Mouse (Mus musculus) small intestine, adult 2 months (tissue): ENCODE results near the gene Tfrc. TPM values are rescaled to one million over a fixed set of nuclear protein-coding genes. Genes with fewer than 3 reads are reported as not detected.
A peak's percentile ranks its signal among the peaks of the same experiment; 100 is the strongest.

Experiments
- H3K27ac ChIP-seq: fragments of 200-500 bp; 2 replicates; pipeline ENCODE4 v1.5.1; 2012; ENCODE audit warnings: low read depth, low read length, control low read depth, inconsistent platforms; ENCODE audit not compliant: insufficient read depth
- H3K27me3 ChIP-seq: fragments of 200-500 bp; 2 replicates; pipeline ENCODE4 v1.6.1; 2012; ENCODE audit warnings: mild to moderate bottlenecking, moderate library complexity, low read length, inconsistent platforms; ENCODE audit not compliant: control insufficient read depth, insufficient read depth
- H3K36me3 ChIP-seq: fragments of 200-500 bp; 2 replicates; pipeline ENCODE4 v1.6.1; 2012; ENCODE audit warnings: mild to moderate bottlenecking, low read length, control low read depth, inconsistent platforms; ENCODE audit not compliant: control insufficient read depth, insufficient read depth
- H3K4me1 ChIP-seq: fragments of 200-500 bp; 2 replicates; pipeline ENCODE4 v1.6.1; 2012; ENCODE audit warnings: low read length, inconsistent platforms, mixed read lengths; ENCODE audit not compliant: control insufficient read depth, insufficient read depth, insufficient read length
- H3K4me3 ChIP-seq: fragments of 200-500 bp; 2 replicates; pipeline ENCODE4 v1.5.1; 2012; ENCODE audit warnings: low read depth, mild to moderate bottlenecking, control low read depth, inconsistent platforms, low read length, moderate library complexity
- CTCF ChIP-seq: fragments of 200-500 bp; IDR thresholded peaks from 2 replicates; pipeline ENCODE4 v1.5.1; 2012; ENCODE audit warnings: low read depth, mild to moderate bottlenecking, control low read depth, inconsistent platforms, low read length, moderate library complexity, mixed read lengths; ENCODE audit not compliant: insufficient replicate concordance, insufficient read length; ENCODE audit errors: extremely low read depth
- POLR2A ChIP-seq: fragments of 200-500 bp; IDR thresholded peaks from 2 replicates; pipeline ENCODE4 v1.6.1; 2012; ENCODE audit warnings: low read depth, mild to moderate bottlenecking, control low read depth, inconsistent platforms, low read length, moderate library complexity
- whole genome bisulfite sequencing: fragments of 180-500 bp; shearing (Covaris S2); methylation state at CpG from one replicate; pipeline ENCODE4 v1.1.7; 2018; 5-methylcytosine and 5-hydroxymethylcytosine counted together
- polyA plus RNA-seq: library from polyadenylated mRNA; depleted of rRNA; stranded (reverse); fragments of >200 nt; gene quantifications from 2 replicates; pipeline ENCODE4 v1.2.3, GENCODE M21; 2012; rRNA removed

Gene Tfrc
- polyA plus RNA-seq, 1 experiment, result 3.0 TPM

GRCm38 (mm10) chr16:32674121-32674740, 65.5 kb downstream of the Tfrc start:
- no peak for TF ChIP-seq CTCF
- no peak for TF ChIP-seq POLR2A
- Histone ChIP-seq H3K27ac (peak overlapping the region; percentile 91; the same call in 1 of the 2 replicates), H3K27me3 (no peaks in the 10 kb centered on the region), H3K36me3 (peaks cover 17% of the 10 kb centered on the region), H3K4me3 (peak overlapping the region; percentile 39), H3K4me1 (peaks cover 57% of the 10 kb centered on the region)
- WGBS, result 83% methylated on average over 17 of the region's 17 CpGs

GRCm38 (mm10) chr16:32677040-32677700, 68.5 kb downstream of the Tfrc start:
- H3K36me3 ChIP-seq, result peaks cover 34% of the 10 kb centered on the region
- peaks cover 45% of the 10 kb centered on the region for H3K4me1 ChIP-seq
- H3K27me3 ChIP-seq, result no peaks in the 10 kb centered on the region
- 78% methylated on average over 10 of the region's 10 CpGs for WGBS
- H3K4me3 ChIP-seq, result no peak overlapping the region
- TF ChIP-seq CTCF, result no peak
- no peak for TF ChIP-seq POLR2A
- H3K27ac ChIP-seq, result no peak overlapping the region

- WGBS, result 55% methylated on average over 14 of the region's 14 CpGs
- H3K36me3 ChIP-seq, result peaks cover 38% of the 10 kb centered on the region
Measured at GRCm38 (mm10) chr16:32677903-32678302, 69.2 kb downstream of the Tfrc start.

GRCm38 (mm10) chr16:32678812-32679211, 70.1 kb downstream of the Tfrc start:
- peak overlapping the region; percentile 24 for H3K4me3 ChIP-seq
- no peak for TF ChIP-seq POLR2A
- no peak for TF ChIP-seq CTCF
- WGBS, result 36% methylated on average over 14 of the region's 14 CpGs
- H3K36me3 ChIP-seq, result peaks cover 39% of the 10 kb centered on the region
- H3K4me1 ChIP-seq, result peaks cover 38% of the 10 kb centered on the region
- peak overlapping the region; percentile 39 for H3K27ac ChIP-seq
- no peaks in the 10 kb centered on the region for H3K27me3 ChIP-seq

More at GRCm38 (mm10) chr16:32677903-32678302, 69.2 kb downstream of the Tfrc start:
- H3K4me1 ChIP-seq, result peaks cover 38% of the 10 kb centered on the region
- TF ChIP-seq POLR2A, result no peak
- TF ChIP-seq CTCF, result no peak
- no peaks in the 10 kb centered on the region for H3K27me3 ChIP-seq
- no peak overlapping the region for H3K4me3 ChIP-seq
- H3K27ac ChIP-seq, result no peak overlapping the region

- WGBS, result 96% methylated on average over 16 of the region's 16 CpGs
- Histone ChIP-seq H3K36me3 (peaks cover 39% of the 10 kb centered on the region), H3K4me3 (no peak overlapping the region), H3K4me1 (peaks cover 27% of the 10 kb centered on the region), H3K27me3 (no peaks in the 10 kb centered on the region), H3K27ac (no peak overlapping the region)
- TF ChIP-seq POLR2A (no peak), CTCF (no peak)
Measured at GRCm38 (mm10) chr16:32679976-32680375, 71.3 kb downstream of the Tfrc start.

- TF ChIP-seq CTCF (no peak), POLR2A (no peak)
- WGBS, result 92% methylated on average over 6 of the region's 6 CpGs
- no peaks in the 10 kb centered on the region for H3K27me3 ChIP-seq
- H3K36me3 ChIP-seq, result peaks cover 34% of the 10 kb centered on the region
- H3K27ac ChIP-seq, result no peak overlapping the region
- H3K4me1 ChIP-seq, result peaks cover 23% of the 10 kb centered on the region
- H3K4me3 ChIP-seq, result no peak overlapping the region
Measured at GRCm38 (mm10) chr16:32680806-32681205, 72.1 kb downstream of the Tfrc start.

- H3K36me3 ChIP-seq, result peaks cover 24% of the 10 kb centered on the region
- TF ChIP-seq POLR2A (no peak), CTCF (peak; percentile 57; the same call in 1 of the 2 replicates)
- H3K27me3 ChIP-seq, result no peaks in the 10 kb centered on the region
- no peak overlapping the region for H3K27ac ChIP-seq
- no peak overlapping the region for H3K4me3 ChIP-seq
- H3K4me1 ChIP-seq, result peaks cover 23% of the 10 kb centered on the region
- 33% methylated on average over 5 of the region's 5 CpGs for WGBS
Measured at GRCm38 (mm10) chr16:32682194-32682593, 73.5 kb downstream of the Tfrc start.

Other genes with a start within 250 kb of the Tfrc start
- gene Tm4sf19, start 208.4 kb upstream of the Tfrc start, polyA plus RNA-seq, result 0.17 and 0.35 TPM in 2 replicates
- gene Tctex1d2, start 189.2 kb upstream of the Tfrc start, polyA plus RNA-seq, result 1.3 and 1.4 TPM in 2 replicates
- gene Pcyt1a, start 178.0 kb upstream of the Tfrc start, polyA plus RNA-seq, result 55.4 and 115 TPM in 2 replicates
- 102 and 424 TPM in 2 replicates for gene Slc51a, start 121.0 kb upstream of the Tfrc start, polyA plus RNA-seq
- 0.18 and 0.42 TPM in 2 replicates for gene Zdhhc19, start 112.7 kb upstream of the Tfrc start, polyA plus RNA-seq
- gene Tnk2, start 35.0 kb downstream of the Tfrc start, polyA plus RNA-seq, result 57.5 and 97.6 TPM in 2 replicates
- gene Muc4, start 127.0 kb downstream of the Tfrc start, polyA plus RNA-seq, result 18.8 and 39.8 TPM in 2 replicates
- gene Muc20, start 188.5 kb downstream of the Tfrc start, polyA plus RNA-seq, result 0.11 and 0.39 TPM in 2 replicates
- gene Smbd1, start 201.6 kb downstream of the Tfrc start, polyA plus RNA-seq, result 1.5 and 2.1 TPM in 2 replicates